Mouse (Mus musculus): Measurements from ENCODE around the gene Zkscan7. TPM values are rescaled to one million over a fixed set of nuclear protein-coding genes. Genes with fewer than 3 reads are reported as not detected.

Zkscan7 gene
- polyA plus RNA-seq, 2 experiments = 0.22 to 0.85 TPM

DNA sequence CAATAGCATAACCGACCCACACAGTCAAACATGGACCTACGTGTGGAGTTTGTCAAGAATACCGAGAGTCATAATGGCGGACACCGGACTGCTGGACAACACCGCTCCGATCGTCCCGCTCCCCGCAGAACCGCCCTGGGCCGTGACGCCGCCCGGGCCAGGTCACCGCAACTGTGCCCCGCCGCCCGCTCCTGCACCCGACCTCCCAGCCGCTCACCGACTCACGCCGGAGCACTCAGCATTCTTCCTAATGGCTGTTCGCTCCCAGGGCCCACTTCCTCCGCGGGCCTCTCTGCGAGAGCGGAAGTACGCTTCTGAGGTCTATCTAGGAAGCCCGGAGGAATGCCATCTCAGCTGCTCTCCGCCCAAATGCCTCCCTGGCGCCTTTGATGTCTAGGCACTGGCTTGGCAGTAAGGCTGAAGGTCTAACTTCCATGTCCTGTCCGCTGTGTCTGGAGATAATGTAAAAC is 19.8 kb upstream of the Zkscan7 start, which contains the start of gene Zfp445:
Gene Zfp445 (minus strand): TSS at position 310 of the 470 bp plus-strand sequence.
- Histone ChIP-seq H3K36me3 (replicated peaks; ENCODE audit: control insufficient read depth, insufficient read depth, low read depth) (peaks cover 17% of the 10 kb centered on the region), H3K27me3 (ENCODE audit: control insufficient read depth, insufficient read depth, low read length) (no peaks in the 10 kb centered on the region), H3K27ac (peak within 1 kb of the TSS; percentile 13), H3K4me1 (replicated peaks; ENCODE audit: control insufficient read depth in 2 of 2, insufficient read depth in 2 of 2, low read length in 1 of 2) (peaks cover 15 to 16% of the 10 kb centered on the region in 2 experiments), H3K9me3 (ENCODE audit: control insufficient read depth, low read length) (peaks cover 6% of the 10 kb centered on the region), H3K4me3 (ENCODE audit: insufficient read depth in 1 of 2, low read depth in 2 of 2, low read length in 2 of 2) (peak within 1 kb of the TSS; percentile 63 to 76), H3K9ac (replicated peaks) (peak within 1 kb of the TSS; percentile 87), H3K4me2 (ENCODE audit: low read depth) (peak within 1 kb of the TSS; percentile 64)
- ATAC-seq (ENCODE audit: insufficient read depth) = peak; percentile 89
- peak; percentile 71 to 77 (median 72) for DNase-seq (ENCODE audit: low read depth in 3 of 3, low spot score in 3 of 3)
- under 1% methylated on average over 34 of the region's 34 CpGs for WGBS (ENCODE audit: insufficient replicate concordance)
- TF ChIP-seq EP300 (IDR thresholded peaks at IDR 0.05; ENCODE audit: low read depth) = no peak
- no peak for TF ChIP-seq CTCF (IDR thresholded peaks at IDR 0.05; ENCODE audit: low read depth)

GRCm38 (mm10) chr9:122866192-122866591 is 19.3 kb upstream of the Zkscan7 start:
- H3K9ac ChIP-seq (replicated peaks) = no peak overlapping the region
- TF ChIP-seq EP300 (IDR thresholded peaks at IDR 0.05; ENCODE audit: low read depth) = no peak
- no peak for TF ChIP-seq CTCF (IDR thresholded peaks at IDR 0.05; ENCODE audit: low read depth)
- peak overlapping the region; percentile 64 for H3K4me2 ChIP-seq (ENCODE audit: low read depth)
- WGBS (ENCODE audit: insufficient replicate concordance) = 69% methylated on average over 4 of the region's 4 CpGs
- ATAC-seq (ENCODE audit: insufficient read depth) = no peak
- peaks cover 2% of the 10 kb centered on the region for H3K9me3 ChIP-seq (ENCODE audit: control insufficient read depth, low read length)
- peaks cover 13% of the 10 kb centered on the region for H3K36me3 ChIP-seq (replicated peaks; ENCODE audit: control insufficient read depth, insufficient read depth, low read depth)
- H3K4me1 ChIP-seq (replicated peaks; ENCODE audit: control insufficient read depth in 2 of 2, insufficient read depth in 2 of 2, low read length in 1 of 2) = peaks cover 15 to 16% of the 10 kb centered on the region in 2 experiments
- H3K27ac ChIP-seq = no peak overlapping the region
- DNase-seq (ENCODE audit: low read depth in 3 of 3, low spot score in 3 of 3) = no peak
- H3K27me3 ChIP-seq (ENCODE audit: control insufficient read depth, insufficient read depth, low read length) = no peaks in the 10 kb centered on the region
- H3K4me3 ChIP-seq (ENCODE audit: insufficient read depth in 1 of 2, low read depth in 2 of 2, low read length in 2 of 2) = peak overlapping the region; percentile 63 to 76

DNA sequence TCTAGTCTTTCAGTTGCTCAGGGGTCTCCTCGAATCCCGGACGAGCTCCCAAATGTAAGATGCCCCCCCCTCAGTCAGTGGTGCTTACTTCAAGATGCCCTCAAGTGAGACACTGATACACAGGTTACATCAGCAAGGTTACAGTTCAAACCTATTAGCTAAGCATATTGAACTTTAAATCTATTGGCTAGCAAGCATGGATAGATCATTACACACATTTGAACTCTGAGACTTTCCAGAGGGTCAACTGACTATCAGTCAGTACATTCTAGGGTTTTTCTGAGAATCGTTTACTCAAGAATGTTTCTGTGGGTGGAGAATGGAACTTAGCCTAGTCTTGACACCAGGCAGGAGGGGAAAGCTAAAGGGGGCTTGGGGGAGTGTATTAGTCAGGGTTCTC is 12.9 kb upstream of the Zkscan7 start:
- H3K27ac ChIP-seq = no peak overlapping the region

GRCm38 (mm10) chr9:122874653-122875052 is 10.8 kb upstream of the Zkscan7 start:
- Histone ChIP-seq H3K9me3 (ENCODE audit: control insufficient read depth, low read length) (no peaks in the 10 kb centered on the region), H3K27me3 (ENCODE audit: control insufficient read depth, insufficient read depth, low read length) (no peaks in the 10 kb centered on the region), H3K27ac (no peak overlapping the region), H3K4me3 (ENCODE audit: insufficient read depth in 1 of 2, low read depth in 2 of 2, low read length in 2 of 2) (no peak overlapping the region), H3K36me3 (replicated peaks; ENCODE audit: control insufficient read depth, insufficient read depth, low read depth) (no peaks in the 10 kb centered on the region), H3K4me2 (ENCODE audit: low read depth) (no peak overlapping the region), H3K4me1 (replicated peaks; ENCODE audit: control insufficient read depth in 2 of 2, insufficient read depth in 2 of 2, low read length in 1 of 2) (no peaks in the 10 kb centered on the region), H3K9ac (replicated peaks) (no peak overlapping the region)
- DNase-seq (ENCODE audit: low read depth in 3 of 3, low spot score in 3 of 3) (no peak), ATAC-seq (ENCODE audit: insufficient read depth) (no peak)
- TF ChIP-seq EP300 (IDR thresholded peaks at IDR 0.05; ENCODE audit: low read depth) (no peak), CTCF (IDR thresholded peaks at IDR 0.05; ENCODE audit: low read depth) (no peak)
- WGBS (ENCODE audit: insufficient replicate concordance) = 57% methylated on average over 1 of the region's 1 CpGs

More for the DNA sequence above, 12.9 kb upstream of the Zkscan7 start:
- Histone ChIP-seq H3K27me3 (ENCODE audit: control insufficient read depth, insufficient read depth, low read length) (no peaks in the 10 kb centered on the region), H3K9ac (replicated peaks) (no peak overlapping the region), H3K4me2 (ENCODE audit: low read depth) (no peak overlapping the region), H3K4me1 (replicated peaks; ENCODE audit: control insufficient read depth in 2 of 2, insufficient read depth in 2 of 2, low read length in 1 of 2) (no peaks in the 10 kb centered on the region), H3K9me3 (ENCODE audit: control insufficient read depth, low read length) (no peaks in the 10 kb centered on the region), H3K36me3 (replicated peaks; ENCODE audit: control insufficient read depth, insufficient read depth, low read depth) (no peaks in the 10 kb centered on the region), H3K4me3 (ENCODE audit: insufficient read depth in 1 of 2, low read depth in 2 of 2, low read length in 2 of 2) (no peak overlapping the region)
- no peak for DNase-seq (ENCODE audit: low read depth in 3 of 3, low spot score in 3 of 3)
- WGBS (ENCODE audit: insufficient replicate concordance) = 52% methylated on average over 4 of the region's 4 CpGs
- no peak for ATAC-seq (ENCODE audit: insufficient read depth)
- TF ChIP-seq EP300 (IDR thresholded peaks at IDR 0.05; ENCODE audit: low read depth) (no peak), CTCF (IDR thresholded peaks at IDR 0.05; ENCODE audit: low read depth) (no peak)

DNA sequence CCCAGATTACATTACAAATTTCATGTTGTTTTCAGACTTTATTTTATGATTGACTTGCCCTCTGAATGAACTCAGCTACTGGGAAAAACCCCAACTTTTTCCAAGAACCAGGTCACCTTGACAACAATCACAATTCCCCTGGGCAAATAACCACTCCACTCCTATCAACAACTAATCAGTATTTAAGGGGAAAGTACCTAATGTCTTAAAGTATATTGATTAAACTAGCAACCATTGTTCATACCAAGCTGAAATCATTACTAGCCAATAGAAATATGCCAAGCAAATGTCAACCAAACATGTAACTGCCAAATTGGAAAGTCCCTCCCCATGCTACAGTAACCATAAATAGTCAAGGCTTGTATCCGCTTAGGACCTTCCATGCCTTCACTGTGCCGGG is 10.3 kb upstream of the Zkscan7 start:
- Histone ChIP-seq H3K4me2 (ENCODE audit: low read depth) (no peak overlapping the region), H3K27me3 (ENCODE audit: control insufficient read depth, insufficient read depth, low read length) (no peaks in the 10 kb centered on the region), H3K27ac (no peak overlapping the region), H3K36me3 (replicated peaks; ENCODE audit: control insufficient read depth, insufficient read depth, low read depth) (no peaks in the 10 kb centered on the region), H3K4me3 (ENCODE audit: insufficient read depth in 1 of 2, low read depth in 2 of 2, low read length in 2 of 2) (no peak overlapping the region), H3K4me1 (replicated peaks; ENCODE audit: control insufficient read depth in 2 of 2, insufficient read depth in 2 of 2, low read length in 1 of 2) (no peaks in the 10 kb centered on the region), H3K9ac (replicated peaks) (no peak overlapping the region), H3K9me3 (ENCODE audit: control insufficient read depth, low read length) (no peaks in the 10 kb centered on the region)
- DNase-seq (ENCODE audit: low read depth in 3 of 3, low spot score in 3 of 3) (no peak), ATAC-seq (ENCODE audit: insufficient read depth) (no peak)
- TF ChIP-seq CTCF (IDR thresholded peaks at IDR 0.05; ENCODE audit: low read depth) = no peak
- TF ChIP-seq EP300 (IDR thresholded peaks at IDR 0.05; ENCODE audit: low read depth) = no peak
- WGBS (ENCODE audit: insufficient replicate concordance) = 63% methylated on average over 2 of the region's 2 CpGs

All from liver, embryonic 14.5 days (tissue).